Mouse (Mus musculus) spleen, adult 2 months (tissue): ENCODE measurements around the gene Morn1.

Source experiments
- CTCF ChIP-seq: fragments of 200-500 bp; IDR thresholded peaks from 2 replicates; pipeline ENCODE4 v1.5.1; 2011; ENCODE audit warnings: mild to moderate bottlenecking, inconsistent platforms; ENCODE audit not compliant: insufficient read depth, insufficient read length, insufficient replicate concordance; ENCODE audit errors: extremely low read depth
- POLR2A ChIP-seq: fragments of 200-500 bp; IDR thresholded peaks from 2 replicates; pipeline ENCODE4 v1.6.1; 2011; ENCODE audit warnings: low read depth, low read length, inconsistent platforms

DNA sequence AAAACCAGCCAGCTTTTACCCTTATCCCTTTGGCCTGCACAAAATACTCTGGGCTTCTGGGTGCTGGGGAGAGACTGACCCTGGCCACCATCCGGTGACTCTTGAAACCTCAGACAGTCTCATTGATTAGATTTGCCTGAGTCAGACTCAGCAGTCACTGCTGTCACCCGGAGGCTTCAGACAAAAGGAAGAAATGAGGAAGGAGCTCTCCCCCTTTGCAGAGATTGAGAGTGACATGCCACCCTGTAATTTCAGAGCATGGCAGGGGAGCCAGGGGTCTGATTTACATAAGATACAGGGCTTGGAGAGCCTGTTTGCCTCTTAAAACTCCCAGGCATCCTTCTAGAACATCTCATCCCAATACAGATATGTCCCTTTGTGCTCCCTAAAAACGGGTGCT, 46.8 kb downstream of the Morn1 start:
- TF ChIP-seq CTCF (no peak), POLR2A (no peak)
